Mouse (Mus musculus) testis, adult 2 months (tissue): ENCODE data around the gene Hes5.

Source experiments
- CTCF ChIP-seq: fragments of 200-500 bp; IDR thresholded peaks from 2 replicates; pipeline ENCODE4 v1.5.1; 2012; ENCODE audit warnings: low read depth, mild to moderate bottlenecking, inconsistent platforms, low read length, moderate library complexity; ENCODE audit not compliant: control insufficient read depth, insufficient read depth, insufficient replicate concordance
- POLR2A ChIP-seq: fragments of 200-500 bp; IDR thresholded peaks from 2 replicates; pipeline ENCODE4 v1.6.1; 2012; ENCODE audit warnings: low read depth, mild to moderate bottlenecking, inconsistent platforms, low read length, moderate library complexity; ENCODE audit not compliant: control insufficient read depth

DNA sequence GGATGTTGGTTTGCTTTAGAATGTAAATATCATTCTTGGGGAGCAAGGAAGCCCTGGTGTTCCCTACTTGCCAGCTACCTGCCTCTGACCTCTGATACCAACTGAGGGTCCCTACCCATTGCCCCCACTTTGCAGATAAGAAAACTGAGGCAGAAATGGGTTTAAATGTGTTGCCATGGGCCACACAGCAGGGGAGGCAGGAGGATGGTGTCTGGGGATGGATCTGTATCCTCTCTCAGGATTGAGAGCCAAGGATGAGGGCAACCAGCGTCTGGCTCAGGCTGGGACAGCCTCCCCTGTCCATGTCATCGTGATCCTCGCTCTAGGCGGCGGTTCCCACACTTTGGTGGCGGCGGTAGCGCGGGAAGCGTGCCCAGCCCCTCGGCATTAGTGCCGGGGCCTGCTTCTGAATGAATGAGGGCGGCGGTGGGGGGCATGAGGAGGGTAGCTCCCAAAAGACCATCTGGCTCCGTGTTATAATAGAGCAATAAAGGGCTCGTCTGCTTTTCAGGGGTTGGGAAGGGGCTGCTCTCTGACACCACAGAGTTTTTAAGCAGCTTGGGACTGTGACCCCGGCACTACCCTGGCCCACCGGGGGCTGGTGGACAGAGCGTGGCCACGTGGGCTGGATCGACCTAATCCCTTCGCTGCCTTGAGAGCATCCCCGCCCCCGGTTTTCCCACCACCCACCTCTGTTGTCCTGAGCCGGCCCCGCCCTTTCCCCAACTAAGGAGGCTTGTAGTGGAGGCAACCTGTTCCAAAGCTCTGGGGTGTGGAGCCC, 8.1 kb upstream of the Hes5 start:
- TF ChIP-seq POLR2A = no peak
- TF ChIP-seq CTCF = no peak
